Mouse (Mus musculus): Measurements from ENCODE around the gene Dnah6.

DNA sequence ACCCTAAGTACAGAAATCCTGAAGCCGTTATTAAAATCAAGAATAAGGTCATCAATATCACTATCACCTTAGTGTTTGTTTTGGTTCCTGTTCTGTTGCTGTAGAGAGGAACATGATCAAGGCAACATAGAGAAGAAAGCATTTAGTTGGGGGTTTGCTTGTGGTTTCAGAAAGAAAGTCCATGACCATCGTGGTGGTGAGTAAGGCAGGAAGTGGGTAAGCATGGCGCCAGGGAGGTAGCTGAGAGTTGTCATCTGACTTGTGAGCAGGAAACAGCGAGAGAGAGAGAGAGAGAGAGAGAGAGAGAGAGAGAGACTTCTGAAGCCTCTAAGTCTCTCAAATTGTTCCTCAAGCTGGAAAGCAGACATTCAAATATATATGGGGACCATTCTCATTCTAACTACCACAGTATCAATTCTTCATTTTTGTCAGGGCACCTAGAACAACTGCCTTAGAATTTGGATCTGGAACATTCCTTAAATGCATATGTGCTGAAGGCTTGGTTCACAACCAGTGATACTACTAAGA lies 10.9 kb downstream of the Dnah6 start:
- TF ChIP-seq CTCF (IDR thresholded peaks at IDR 0.05; ENCODE audit: low read depth, low read length) (no peak), POLR2A (IDR thresholded peaks at IDR 0.05; ENCODE audit: extremely low read depth, insufficient read depth, low read length) (no peak)
